Mouse (Mus musculus) left cerebral cortex, postnatal 14 days (tissue): Measurements from ENCODE around the gene Fem1a. TPM values are rescaled to one million over a fixed set of nuclear protein-coding genes. Genes with fewer than 3 reads are reported as not detected.

Experiments used
- DNase-seq, 2 experiments: peaks; one replicate each; pipeline ENCODE4 v3.0.0; 2021 to 2022; ENCODE audit warnings: low spot score in 2 of 2, mixed read lengths in 1 of 2
- intact Hi-C: fragments of 180-260 bp; cut with DNase I; formaldehyde crosslinking; loops from one replicate; pipeline ENCODE4 v1.15.1; 2025
- microRNA-seq, 2 experiments: library from miRNA; unstranded; fragments of <30 nt; microRNA quantifications; one replicate each; pipeline ENCODE4 v1.2.0; 2022
- total RNA-seq, 2 experiments: library from RNA; stranded (reverse); gene quantifications; 2 replicates each; pipeline ENCODE4 v1.2.3; 2021

Gene Fem1a
- total RNA-seq, 2 experiments from 2014 or later: 39.1 to 41.0 TPM

DNA sequence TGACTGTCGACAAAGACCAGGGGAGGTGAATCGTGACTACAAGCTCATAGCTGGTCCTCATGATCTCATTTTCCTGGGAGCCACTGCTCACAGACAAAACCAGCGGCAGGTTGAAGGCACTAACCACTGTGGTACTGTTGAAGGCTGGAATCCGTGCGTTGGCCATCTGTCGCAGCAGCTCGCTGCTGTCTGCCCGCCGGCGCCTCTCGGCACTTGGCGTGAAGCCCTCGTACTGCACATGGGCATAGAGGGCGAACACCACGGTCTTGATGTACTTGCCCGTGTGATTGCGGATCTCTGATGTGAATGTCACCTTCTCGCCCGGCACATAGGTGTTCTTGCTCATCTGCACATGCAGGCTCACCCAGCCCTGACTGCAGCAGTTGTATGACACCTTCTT is 37.6 kb downstream of the Fem1a start:
- intact Hi-C loops: no loop called here
- peak in 1 of 2 experiments; percentile 47 for DNase-seq

DNA sequence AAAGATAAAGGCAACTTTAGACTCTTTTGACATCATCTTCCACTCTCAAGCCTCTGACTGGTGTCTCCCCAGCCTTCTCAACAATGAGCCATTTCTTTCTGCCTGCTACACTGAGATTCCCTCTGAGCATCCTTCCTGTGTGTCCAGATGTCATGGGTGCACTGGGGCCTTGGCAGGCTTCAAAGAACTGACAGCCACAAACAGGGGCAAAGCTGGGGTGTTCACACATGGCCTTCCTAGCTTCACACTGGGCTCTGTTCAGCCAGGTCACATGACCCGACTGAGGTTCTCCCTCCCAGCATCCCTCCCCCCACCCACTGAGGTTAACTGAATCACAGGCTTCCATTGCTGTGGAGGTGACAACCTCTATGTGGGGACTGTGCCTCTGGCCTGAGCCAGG is 39.6 kb downstream of the Fem1a start:
- intact Hi-C loops: no loop called here
- no peak for DNase-seq

DNA sequence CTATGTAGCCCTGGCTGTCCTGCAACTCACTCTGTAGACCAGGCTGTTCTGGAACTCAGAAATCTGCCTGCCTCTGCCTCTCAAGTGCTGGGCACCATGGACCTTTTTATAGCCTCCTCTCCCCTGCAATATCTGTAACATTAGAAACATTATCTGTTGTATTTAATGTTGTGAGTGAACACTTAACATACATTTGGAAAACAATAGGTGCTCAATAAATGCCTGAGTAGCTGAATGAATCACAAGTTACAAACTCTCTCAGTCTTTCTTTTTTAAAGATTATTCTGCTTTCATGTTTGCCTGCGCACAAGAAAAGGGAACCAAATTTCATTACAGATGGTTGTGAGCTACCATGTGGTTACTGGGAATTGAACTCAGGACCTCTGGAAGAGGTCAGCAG is 41.6 kb downstream of the Fem1a start:
- intact Hi-C loops: no loop called here
- no peak for DNase-seq

DNA sequence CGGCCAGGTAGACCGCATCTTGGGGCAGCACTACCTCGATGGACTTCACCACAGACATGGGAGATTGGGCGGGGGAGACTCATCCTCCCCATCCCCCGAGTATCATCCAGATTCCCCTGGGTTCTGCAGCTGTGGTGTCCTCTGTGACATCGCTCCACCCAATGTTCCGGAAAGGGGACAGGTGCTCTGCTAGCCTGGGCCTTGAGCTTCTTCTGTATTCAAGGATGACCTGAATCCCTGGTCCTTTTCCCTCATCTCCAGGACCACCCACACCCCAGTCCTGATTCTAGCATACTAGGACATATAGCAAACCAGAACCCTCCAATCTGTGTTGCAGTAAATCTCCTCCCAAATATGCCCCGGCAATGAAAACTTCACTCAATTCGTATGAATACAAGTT is 43.6 kb downstream of the Fem1a start, which contains the start of gene Arrdc5:
Gene Arrdc5 (minus strand): TSS at position 101 of the 400 bp plus-strand sequence.
- DNase-seq: no peak
- intact Hi-C loops: no loop called here

DNA sequence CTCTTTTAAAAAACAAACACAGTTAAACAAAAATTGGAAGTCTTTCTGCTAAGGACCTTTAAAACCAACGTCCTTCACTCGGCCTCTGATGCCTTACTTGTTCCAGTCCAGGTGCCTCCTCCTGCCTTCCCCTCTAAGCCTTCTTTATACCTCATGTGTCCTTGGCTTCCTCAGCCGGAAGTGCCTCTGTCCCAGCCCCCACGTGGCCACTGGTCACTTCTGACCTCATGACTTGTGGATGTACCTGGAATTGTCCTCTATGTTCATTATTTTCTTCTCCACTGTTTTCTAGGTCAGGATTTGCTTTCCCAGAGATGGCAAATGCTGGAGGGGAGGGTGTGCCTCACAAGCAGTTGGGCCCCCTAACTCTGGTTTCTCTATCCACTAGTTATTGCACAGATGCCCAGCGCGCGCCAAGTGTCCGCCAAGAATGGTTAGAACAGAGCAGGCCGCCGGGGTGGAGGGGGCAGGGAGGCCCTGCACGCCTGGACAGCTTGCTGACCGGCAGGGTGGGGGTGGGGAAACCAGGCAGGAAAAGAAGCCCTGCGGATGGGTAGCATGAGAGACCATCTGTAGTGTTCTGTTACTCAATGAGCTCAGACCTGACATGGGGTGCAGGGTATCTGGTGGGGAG is 45.9 kb downstream of the Fem1a start:
- intact Hi-C loops: no loop called here

DNA sequence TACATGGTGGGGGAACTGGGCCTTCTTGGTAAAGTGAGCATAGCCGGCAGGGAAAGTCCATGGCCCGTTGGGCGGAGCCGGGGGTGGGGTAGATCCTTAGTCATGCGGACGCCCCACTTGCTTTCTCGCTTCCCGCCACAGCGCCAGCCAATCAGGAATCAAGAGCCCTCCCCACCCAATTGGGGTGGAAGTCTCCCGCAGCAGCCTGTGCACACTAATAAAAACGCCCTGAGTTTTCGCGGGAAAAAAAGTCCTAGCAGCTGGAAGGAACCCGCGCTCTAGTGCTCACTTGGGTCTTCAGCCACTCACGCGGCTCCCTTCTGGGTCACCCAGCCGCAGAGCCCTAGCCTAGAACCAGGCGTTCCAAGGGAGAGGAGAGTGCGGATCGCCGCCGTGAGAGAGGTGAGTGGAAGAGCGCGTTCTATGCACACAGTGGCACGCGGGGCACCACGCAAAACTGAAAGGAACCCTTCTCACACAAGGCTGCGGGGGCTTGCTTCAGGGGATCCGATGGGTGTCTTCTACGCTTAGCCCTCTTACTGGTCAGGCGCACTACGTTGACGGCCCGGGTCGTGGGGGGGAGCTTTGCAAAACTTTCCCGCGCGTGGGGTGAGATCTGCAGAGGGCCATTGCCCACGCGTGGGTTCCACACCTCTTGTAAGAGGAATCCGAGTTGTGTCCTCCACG is 46.7 kb downstream of the Fem1a start, which contains the start of gene Uhrf1:
Gene Uhrf1 (plus strand): TSS at position 162 of the 687 bp plus-strand sequence.
- no peak for DNase-seq
- intact Hi-C loops: no loop called here

More for the DNA sequence above, 45.9 kb downstream of the Fem1a start:
- no peak for DNase-seq

DNA sequence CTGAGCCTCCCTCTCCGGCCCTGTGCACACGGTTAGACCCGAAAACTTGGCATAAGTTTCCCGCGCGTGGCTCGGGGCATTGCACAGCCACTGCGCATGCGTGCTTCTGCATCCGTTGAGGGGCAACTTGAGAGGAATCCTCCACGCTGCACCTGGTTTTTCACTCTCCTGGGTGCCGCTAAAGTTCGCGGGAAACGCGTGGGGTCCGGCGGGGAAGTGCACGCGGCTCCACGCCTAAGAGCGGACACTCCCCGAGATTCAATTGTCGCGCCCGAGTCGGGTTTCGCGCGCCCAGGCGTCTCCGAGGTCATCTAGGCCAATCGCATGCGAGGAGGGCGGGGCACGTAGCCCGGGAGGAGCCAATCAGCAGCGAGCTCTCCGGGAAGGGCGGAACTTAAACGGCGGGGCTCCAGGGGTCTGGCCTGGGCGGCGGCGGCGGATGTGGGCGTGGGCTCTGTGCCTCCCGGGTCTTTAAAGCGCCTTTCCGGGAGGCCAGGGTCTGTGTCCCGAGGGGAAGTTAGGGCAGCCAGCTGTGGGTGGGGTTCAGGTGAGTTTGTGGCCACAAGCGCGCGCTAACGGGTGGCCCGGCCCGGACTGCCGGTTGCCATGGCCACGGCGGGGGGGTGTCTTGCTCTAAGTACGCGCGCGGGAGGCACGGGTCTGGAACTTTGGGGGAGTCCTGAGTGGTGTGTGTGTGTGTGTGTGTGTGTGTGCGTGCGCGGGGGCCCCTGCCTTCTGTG is 47.4 kb downstream of the Fem1a start:
- peak; percentile 92 to 94 for DNase-seq
- intact Hi-C loops: no loop called here

DNA sequence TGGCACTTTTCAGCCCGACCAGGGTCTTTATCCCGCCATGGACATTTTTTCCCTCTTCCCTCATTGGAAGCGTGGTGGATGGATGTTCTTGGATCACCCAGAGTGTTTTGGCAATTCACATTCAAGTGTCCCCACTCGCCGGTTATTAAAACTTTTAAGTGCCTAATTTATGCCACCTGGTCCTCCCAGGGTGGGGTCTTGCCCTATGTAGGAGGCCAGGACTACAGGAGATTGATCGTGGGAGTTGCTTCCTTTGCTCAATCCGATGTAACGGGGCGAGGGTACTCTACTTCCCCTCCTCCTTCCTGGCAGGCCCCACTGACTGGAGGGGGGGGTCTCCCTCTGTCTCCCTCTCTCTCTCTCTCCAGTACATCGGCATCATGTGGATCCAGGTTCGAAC is 48.1 kb downstream of the Fem1a start:
- intact Hi-C loops: no loop called here
- no peak for DNase-seq

DNA sequence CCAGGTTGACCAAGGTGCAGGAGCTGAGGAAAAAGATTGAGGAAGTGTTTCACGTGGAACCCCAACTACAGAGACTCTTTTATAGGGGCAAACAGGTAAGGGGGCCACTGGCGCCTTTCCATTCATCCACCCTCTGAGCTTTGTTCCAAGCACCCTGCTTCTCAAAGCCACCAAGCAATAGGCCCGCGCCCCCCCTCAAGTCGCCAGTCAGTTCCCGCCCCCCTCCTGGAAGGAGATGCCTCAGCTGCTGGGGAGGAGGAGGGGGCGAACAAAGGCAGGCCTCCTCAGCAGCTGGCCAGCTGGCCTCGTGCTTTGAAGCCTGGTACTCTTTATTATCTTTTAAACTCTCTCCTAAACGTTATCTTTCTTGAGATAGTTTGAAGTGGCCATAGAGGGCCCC is 48.5 kb downstream of the Fem1a start:
- intact Hi-C loops: no loop called here
- DNase-seq: no peak

DNA sequence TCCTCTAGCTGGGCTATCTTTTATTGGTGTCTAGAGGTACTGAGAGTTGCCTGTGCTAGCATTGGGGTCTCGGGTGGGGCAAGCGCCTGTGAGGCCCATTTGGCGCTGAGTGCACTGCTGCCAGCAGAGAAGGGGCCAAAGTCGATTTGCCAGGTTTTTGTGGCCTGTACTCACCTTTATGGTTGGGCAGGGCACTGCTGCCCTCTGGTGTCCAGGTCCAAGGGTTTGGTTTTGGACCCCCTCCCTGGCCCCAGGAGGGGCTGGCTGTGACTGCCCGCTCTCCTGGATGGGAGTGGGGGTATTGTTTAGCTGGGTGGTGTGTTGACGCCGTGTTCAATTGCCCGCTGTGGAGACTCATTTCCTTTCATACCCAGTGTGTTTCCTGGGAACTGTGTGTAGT is 49.2 kb downstream of the Fem1a start:
- intact Hi-C loops: no loop called here
- DNase-seq: no peak

DNA sequence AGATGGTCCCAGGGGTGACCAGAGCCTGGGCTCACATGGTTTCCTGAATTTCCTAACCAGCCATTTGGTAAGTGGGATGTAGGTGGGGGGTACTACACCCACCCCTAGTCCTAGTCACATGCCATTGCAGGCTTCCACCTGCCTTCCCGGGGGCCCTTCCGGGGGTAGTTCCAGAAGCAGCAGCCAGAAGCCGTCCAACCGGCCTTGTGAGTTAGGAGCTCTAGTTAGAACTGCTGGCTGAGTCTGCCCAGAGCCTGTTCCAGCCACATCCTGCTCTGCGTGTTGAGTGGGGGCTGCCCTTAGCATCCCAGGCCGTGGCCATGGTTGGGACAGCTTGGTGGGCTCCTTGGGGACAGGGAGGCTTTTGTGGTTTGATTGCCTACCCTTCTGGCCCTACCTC is 51.5 kb downstream of the Fem1a start:
- no peak for DNase-seq
- intact Hi-C loops: no loop called here

DNA sequence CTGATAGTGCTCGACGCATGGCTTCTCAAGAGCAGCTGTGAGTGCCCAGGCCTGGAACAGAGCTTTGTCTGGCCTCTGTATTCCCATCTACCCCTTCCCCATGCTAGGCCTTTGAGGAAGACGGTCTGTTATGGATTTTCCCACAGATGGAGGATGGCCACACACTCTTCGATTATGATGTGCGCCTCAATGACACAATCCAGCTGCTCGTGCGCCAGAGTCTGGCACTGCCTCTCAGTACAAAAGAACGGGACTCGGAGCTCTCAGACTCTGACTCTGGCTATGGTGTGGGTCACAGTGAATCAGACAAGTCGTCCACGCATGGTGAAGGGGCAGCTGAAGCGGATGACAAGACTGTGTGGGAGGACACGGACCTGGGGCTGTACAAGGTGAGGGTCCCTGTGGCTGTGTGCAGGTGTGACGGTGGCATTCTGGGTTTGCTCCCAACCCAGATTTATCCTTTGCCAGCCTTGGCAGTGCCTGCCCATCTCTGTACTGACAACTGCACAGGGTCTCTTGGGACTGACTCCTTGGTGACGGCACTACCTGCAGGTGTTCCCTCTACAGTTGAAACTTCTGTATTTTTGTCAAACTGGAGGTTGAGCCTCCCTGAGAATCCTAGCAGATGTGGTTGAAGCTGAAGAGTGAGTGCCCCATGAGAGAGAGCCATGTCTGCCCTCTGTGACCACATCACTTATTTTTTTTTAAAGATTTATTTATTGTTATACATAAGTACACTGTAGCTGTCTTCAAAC is 52.8 kb downstream of the Fem1a start:
- intact Hi-C loops: no loop called here
- DNase-seq: no peak

Small RNAs within 50 kb of the gene (microRNA-seq; reads per million reads assigned to microRNA genes)
- gene Mir7b: 2,333 to 4,028 reads per million in 2 experiments

Other genes with a start within 250 kb of the Fem1a start
- 10 to 100 TPM; 51.4 to 57.8 TPM for gene Sh3gl1, start 220.2 kb upstream of the Fem1a start, total RNA-seq
- gene Chaf1a, start 216.4 kb upstream of the Fem1a start, total RNA-seq: 1 to 10 TPM; 2.5 to 4.0 TPM
- gene Ubxn6, start 181.8 kb upstream of the Fem1a start, total RNA-seq: 10 to 100 TPM; 74.4 to 89.6 TPM
- gene Hdgfl2, start 177.2 kb upstream of the Fem1a start, total RNA-seq: 10 to 100 TPM; 97.6 to 97.9 TPM
- 1 to 10 TPM in 1 of 2 experiments, under 1 TPM in 1; 0.36 to 1.1 TPM for gene Plin4, start 147.0 kb upstream of the Fem1a start, total RNA-seq
- gene Plin5, start 139.2 kb upstream of the Fem1a start, total RNA-seq: 1 to 10 TPM in 1 of 2 experiments, under 1 TPM in 1; 0.46 to 1.1 TPM
- gene Lrg1, start 134.8 kb upstream of the Fem1a start, total RNA-seq: 1 to 10 TPM; 1.2 to 2.8 TPM
- gene Sema6b, start 116.5 kb upstream of the Fem1a start, total RNA-seq: 100 to 1,000 TPM; 135 to 144 TPM
- 1 to 10 TPM; 8.3 to 9.8 TPM for gene Tnfaip8l1, start 94.3 kb upstream of the Fem1a start, total RNA-seq
- 10 to 100 TPM; 47.2 to 48.0 TPM for gene Mydgf, start 72.9 kb upstream of the Fem1a start, total RNA-seq
- 10 to 100 TPM; 50.5 to 57.1 TPM for gene Dpp9, start 37.9 kb upstream of the Fem1a start, total RNA-seq
- gene Ticam1, start 20.0 kb downstream of the Fem1a start, total RNA-seq: 1 to 10 TPM; 5.5 to 5.9 TPM
- gene Plin3, start 36.1 kb downstream of the Fem1a start, total RNA-seq: 1 to 10 TPM; 4.8 TPM
- not detected for gene Arrdc5, start 43.5 kb downstream of the Fem1a start, total RNA-seq
- 1 to 10 TPM; 2.1 to 2.8 TPM for gene Uhrf1, start 46.5 kb downstream of the Fem1a start, total RNA-seq
- 10 to 100 TPM; 75.0 to 87.7 TPM for gene Kdm4b, start 69.3 kb downstream of the Fem1a start, total RNA-seq
- 100 to 1,000 TPM; 644 to 661 TPM for gene Ptprs, start 219.7 kb downstream of the Fem1a start, total RNA-seq